Mouse (Mus musculus) adrenal gland, postnatal 4 days (tissue): ENCODE results near the gene Acp2. TPM values are rescaled to one million over a fixed set of nuclear protein-coding genes. Genes with fewer than 3 reads are reported as not detected.

Experiments
- DNase-seq, 2 experiments: peaks; one replicate each; pipeline ENCODE4 v3.0.0; 2021 to 2022; ENCODE audit warnings: low spot score in 2 of 2, mixed read lengths in 2 of 2
- long read RNA-seq, 2 experiments: library from polyadenylated mRNA; stranded (forward); transcript quantifications; one replicate each; pipeline ENCODE4 v2.0.0; 2021
- total RNA-seq, 2 experiments: library from RNA; stranded (reverse); gene quantifications; 2 replicates each; pipeline ENCODE4 v1.2.3; 2021

The Acp2 gene
- 10 to 100 TPM; 47.3 TPM for total RNA-seq
- long read RNA-seq, experiment 1, full-length matches to known transcripts, result 12 of 22 reads
- long read RNA-seq, experiment 1, partial matches to known transcripts, result 5 of 22 reads
- long read RNA-seq, experiment 1, other reads (novel, unspliced or antisense), result 5 of 22 reads
- long read RNA-seq, experiment 2, full-length matches to known transcripts, result 11 of 21 reads
- long read RNA-seq, experiment 2, partial matches to known transcripts, result 2 of 21 reads
- long read RNA-seq, experiment 2, other reads (novel, unspliced or antisense), result 8 of 21 reads

GRCm38 (mm10) chr2:91202222-91202971, at the start of gene Acp2, which contains the start of gene Nr1h3:
Gene Acp2, plus strand, starts transcription at chr2:91202885.
Gene Nr1h3, minus strand, starts transcription at chr2:91202834.
- peak; percentile 87 to 91 for DNase-seq

- no peak for DNase-seq
Measured at GRCm38 (mm10) chr2:91152885-91153377, 49.8 kb upstream of the Acp2 start.

- DNase-seq, result no peak
Measured at GRCm38 (mm10) chr2:91154091-91154490, 48.6 kb upstream of the Acp2 start.

- DNase-seq, result no peak
Measured at GRCm38 (mm10) chr2:91157002-91157752, 45.5 kb upstream of the Acp2 start.

- DNase-seq, result no peak
Measured at GRCm38 (mm10) chr2:91160591-91160990, 42.1 kb upstream of the Acp2 start.

- no peak for DNase-seq
Measured at GRCm38 (mm10) chr2:91162952-91163351, 39.7 kb upstream of the Acp2 start.

- DNase-seq, result no peak
Measured at GRCm38 (mm10) chr2:91163532-91163931, 39.2 kb upstream of the Acp2 start.

- DNase-seq, result no peak
Measured at GRCm38 (mm10) chr2:91164991-91165390, 37.7 kb upstream of the Acp2 start.

GRCm38 (mm10) chr2:91167629-91168028, 35.1 kb upstream of the Acp2 start:
- no peak for DNase-seq

GRCm38 (mm10) chr2:91169587-91170322, 32.9 kb upstream of the Acp2 start:
- no peak for DNase-seq

- DNase-seq, result no peak
Measured at GRCm38 (mm10) chr2:91175490-91175889, 27.2 kb upstream of the Acp2 start.

- no peak for DNase-seq
Measured at GRCm38 (mm10) chr2:91176234-91176633, 26.5 kb upstream of the Acp2 start.

- DNase-seq, result no peak
Measured at GRCm38 (mm10) chr2:91179825-91180224, 22.9 kb upstream of the Acp2 start.

GRCm38 (mm10) chr2:91180706-91181105, 22.0 kb upstream of the Acp2 start:
- no peak for DNase-seq

GRCm38 (mm10) chr2:91182016-91182404, 20.7 kb upstream of the Acp2 start:
- no peak for DNase-seq

GRCm38 (mm10) chr2:91182405-91183147, 20.1 kb upstream of the Acp2 start:
- peak in 1 of 2 experiments; percentile 57 for DNase-seq

- DNase-seq, result peak; percentile 72 to 89
Measured at GRCm38 (mm10) chr2:91183148-91183513, 19.6 kb upstream of the Acp2 start.

GRCm38 (mm10) chr2:91183711-91184405, 18.8 kb upstream of the Acp2 start, which contains the start of gene Madd:
Gene Madd, minus strand, starts transcription at chr2:91183837.
- no peak for DNase-seq

GRCm38 (mm10) chr2:91186208-91186607, 16.5 kb upstream of the Acp2 start:
- DNase-seq, result no peak

GRCm38 (mm10) chr2:91187431-91187830, 15.3 kb upstream of the Acp2 start:
- no peak for DNase-seq
